Mouse (Mus musculus) monocyte, adult 59 days (primary cell): ENCODE measurements around the gene Cnpy1. TPM values are rescaled to one million over a fixed set of nuclear protein-coding genes. Genes with fewer than 3 reads are reported as not detected.

Source experiments
- total RNA-seq, 2 experiments: library from RNA; stranded (reverse); gene quantifications; one replicate each; pipeline ENCODE4 v1.2.4; 2023

Gene Cnpy1
- total RNA-seq, result not detected

DNA sequence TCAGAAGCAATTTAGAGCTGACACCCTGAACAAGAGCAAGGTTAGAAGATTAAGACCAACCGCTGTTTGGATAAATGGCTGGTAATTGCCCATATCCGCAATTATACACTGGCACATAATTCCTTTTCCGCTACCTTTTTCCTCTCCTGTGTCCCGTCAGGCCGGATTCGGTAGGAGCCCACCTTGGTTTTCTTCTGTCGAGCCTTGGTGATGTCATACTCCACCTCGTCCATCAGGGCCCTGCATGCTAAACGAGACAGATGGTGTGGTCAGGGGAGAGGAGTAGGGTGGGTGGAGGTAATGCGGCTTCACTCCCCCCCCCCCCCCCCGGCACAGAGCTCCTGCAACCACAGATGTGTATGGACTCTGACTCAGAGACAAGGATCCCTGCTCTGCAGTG, at the start of gene Cnpy1:
Cnpy1 (minus strand) TSS at position 233 of the 400 bp plus-strand sequence.

DNA sequence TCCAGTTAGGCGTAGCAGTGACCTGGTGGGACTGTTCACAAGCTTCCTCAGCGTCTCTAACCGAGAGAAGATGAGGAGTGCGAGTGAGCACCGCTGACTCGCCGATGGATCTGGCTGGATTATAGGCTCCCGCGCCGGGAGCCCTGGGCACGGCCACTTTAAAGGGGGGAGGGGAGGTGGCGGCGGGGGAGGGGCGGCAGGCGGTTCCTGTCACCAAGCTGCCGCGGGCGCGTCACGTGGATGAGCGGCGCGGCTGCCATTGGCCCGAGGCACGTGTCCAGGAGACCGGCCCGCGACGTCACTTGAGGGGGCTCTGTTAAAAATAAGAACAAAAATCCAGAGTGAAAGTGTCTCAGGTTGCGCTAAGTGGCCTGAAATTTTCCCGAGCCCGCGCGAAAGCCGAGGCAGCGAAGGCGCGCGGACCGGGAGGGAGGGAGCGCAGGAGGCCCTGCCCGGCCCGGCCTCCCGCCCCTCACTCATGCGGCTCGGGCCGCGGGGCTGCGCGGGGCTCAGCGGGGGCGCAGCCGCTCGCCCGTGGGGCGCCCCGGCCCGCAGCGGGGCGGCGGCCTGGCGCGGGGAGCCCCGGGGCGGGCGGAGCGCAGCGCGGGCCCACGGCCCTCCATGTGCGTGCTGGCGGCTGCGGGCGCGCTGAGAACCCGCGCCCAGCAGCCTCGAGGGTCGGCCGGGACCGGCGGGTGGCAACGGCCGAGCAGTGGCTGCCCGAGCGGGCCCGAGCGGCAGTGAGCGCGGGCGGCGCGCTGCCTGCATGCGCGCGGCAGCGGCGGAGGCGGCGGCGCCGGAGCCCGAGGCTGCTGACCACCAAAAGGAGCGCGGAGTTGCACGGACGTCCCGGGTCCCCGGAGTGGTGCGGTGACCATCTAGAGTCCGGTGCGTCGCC, 80.0 kb downstream of the Cnpy1 start, which contains the start of gene En2:
En2 (plus strand) TSS at position 337 of the 898 bp plus-strand sequence.

Other genes with a start within 250 kb of the Cnpy1 start
- 100 to 1,000 TPM; 212 to 219 TPM for gene Insig1, start 174.4 kb downstream of the Cnpy1 start, total RNA-seq
- not detected for gene En2, start 80.1 kb downstream of the Cnpy1 start, total RNA-seq
- 10 to 100 TPM; 86.9 to 87.1 TPM for gene Rbm33, start 71.3 kb upstream of the Cnpy1 start, total RNA-seq
- gene Shh, start 221.4 kb upstream of the Cnpy1 start, total RNA-seq, result not detected